Mouse (Mus musculus): Measurements from ENCODE around the gene Dhodh. TPM values are rescaled to one million over a fixed set of nuclear protein-coding genes. Genes with fewer than 3 reads are reported as not detected.

The Dhodh gene
- polyA plus RNA-seq, 1 experiment from 2014 or later: 56.7 TPM

- no peak for DNase-seq (ENCODE audit: low spot score)
- no peaks in the 10 kb centered on the region for H3K9me3 ChIP-seq
- H3K4me3 ChIP-seq: peak within 1 kb of the TSS; percentile 11; the same call in 1 of the 2 replicates
- H3K27me3 ChIP-seq (replicated peaks; ENCODE audit: low read depth, poor library complexity, severe bottlenecking): no peaks in the 10 kb centered on the region
- no peaks in the 10 kb centered on the region for H3K36me3 ChIP-seq (replicated peaks)
- H3K27ac ChIP-seq (replicated peaks): no peak within 1 kb of the TSS
- H3K4me1 ChIP-seq: peaks cover under 1% of the 10 kb centered on the region; the same call in 1 of the 2 replicates
- 65% methylated on average over 27 of the region's 27 CpGs for WGBS
These were observed 6.1 kb upstream of the Dhodh start, which contains the start of gene Pkd1l3 for GRCm38 (mm10) chr8:109614243-109615210. Gene Pkd1l3 (plus strand): TSS chr8:109614517.

GRCm38 (mm10) chr8:109609153-109609502 lies 655 bp upstream of the Dhodh start:
- 21% methylated on average over 5 of the region's 5 CpGs for WGBS
- Histone ChIP-seq H3K36me3 (replicated peaks) (peaks cover 18% of the 10 kb centered on the region), H3K4me3 (peak overlapping the region; percentile 75), H3K9me3 (no peaks in the 10 kb centered on the region), H3K27ac (replicated peaks) (peak overlapping the region; percentile 92), H3K4me1 (peaks cover 19% of the 10 kb centered on the region), H3K27me3 (replicated peaks; ENCODE audit: low read depth, poor library complexity, severe bottlenecking) (no peaks in the 10 kb centered on the region)
- DNase-seq (ENCODE audit: low spot score): no peak

- H3K27ac ChIP-seq (replicated peaks): peak overlapping the region; percentile 92
These were observed 823 bp downstream of the Dhodh start for GRCm38 (mm10) chr8:109607650-109608049.

GRCm38 (mm10) chr8:109606725-109607124 lies 1.7 kb downstream of the Dhodh start:
- Histone ChIP-seq H3K4me1 (peaks cover 19% of the 10 kb centered on the region), H3K36me3 (replicated peaks) (peaks cover 41% of the 10 kb centered on the region), H3K27ac (replicated peaks) (no peak overlapping the region), H3K9me3 (no peaks in the 10 kb centered on the region), H3K4me3 (no peak overlapping the region), H3K27me3 (replicated peaks; ENCODE audit: low read depth, poor library complexity, severe bottlenecking) (no peaks in the 10 kb centered on the region)
- 83% methylated on average over 2 of the region's 2 CpGs for WGBS
- no peak for DNase-seq (ENCODE audit: low spot score)

More at GRCm38 (mm10) chr8:109607650-109608049, 823 bp downstream of the Dhodh start:
- DNase-seq (ENCODE audit: low spot score): peak; percentile 47
- peak overlapping the region; percentile 75 for H3K4me3 ChIP-seq
- 11% methylated on average over 12 of the region's 12 CpGs for WGBS
- H3K9me3 ChIP-seq: no peaks in the 10 kb centered on the region
- H3K36me3 ChIP-seq (replicated peaks): peaks cover 33% of the 10 kb centered on the region
- no peaks in the 10 kb centered on the region for H3K27me3 ChIP-seq (replicated peaks; ENCODE audit: low read depth, poor library complexity, severe bottlenecking)
- H3K4me1 ChIP-seq: peaks cover 19% of the 10 kb centered on the region

- WGBS: 50% methylated on average over 8 of the region's 8 CpGs
- H3K4me3 ChIP-seq: no peak overlapping the region
These were observed 12.6 kb downstream of the Dhodh start for GRCm38 (mm10) chr8:109595854-109596253.

GRCm38 (mm10) chr8:109593117-109593788 lies 15.2 kb downstream of the Dhodh start:
- no peaks in the 10 kb centered on the region for H3K4me1 ChIP-seq
- H3K27me3 ChIP-seq (replicated peaks; ENCODE audit: low read depth, poor library complexity, severe bottlenecking): no peaks in the 10 kb centered on the region
- no peak for DNase-seq (ENCODE audit: low spot score)
- no peaks in the 10 kb centered on the region for H3K9me3 ChIP-seq
- H3K36me3 ChIP-seq (replicated peaks): peaks cover 59% of the 10 kb centered on the region
- H3K27ac ChIP-seq (replicated peaks): no peak overlapping the region
- no peak overlapping the region for H3K4me3 ChIP-seq
- WGBS: 88% methylated on average over 6 of the region's 6 CpGs

More at GRCm38 (mm10) chr8:109595854-109596253, 12.6 kb downstream of the Dhodh start:
- Histone ChIP-seq H3K27ac (replicated peaks) (no peak overlapping the region), H3K4me1 (no peaks in the 10 kb centered on the region), H3K27me3 (replicated peaks; ENCODE audit: low read depth, poor library complexity, severe bottlenecking) (no peaks in the 10 kb centered on the region), H3K9me3 (no peaks in the 10 kb centered on the region), H3K36me3 (replicated peaks) (peaks cover 81% of the 10 kb centered on the region)
- DNase-seq (ENCODE audit: low spot score): peak; percentile 75

GRCm38 (mm10) chr8:109592164-109592563 lies 16.3 kb downstream of the Dhodh start:
- Histone ChIP-seq H3K4me3 (no peak overlapping the region), H3K4me1 (no peaks in the 10 kb centered on the region), H3K27ac (replicated peaks) (no peak overlapping the region), H3K27me3 (replicated peaks; ENCODE audit: low read depth, poor library complexity, severe bottlenecking) (no peaks in the 10 kb centered on the region), H3K36me3 (replicated peaks) (peaks cover 53% of the 10 kb centered on the region), H3K9me3 (no peaks in the 10 kb centered on the region)
- WGBS: 97% methylated on average over 5 of the region's 5 CpGs
- no peak for DNase-seq (ENCODE audit: low spot score)

GRCm38 (mm10) chr8:109591367-109591766 lies 17.1 kb downstream of the Dhodh start:
- no peak overlapping the region for H3K4me3 ChIP-seq
- no peaks in the 10 kb centered on the region for H3K4me1 ChIP-seq
- no peak for DNase-seq (ENCODE audit: low spot score)
- H3K36me3 ChIP-seq (replicated peaks): peaks cover 46% of the 10 kb centered on the region
- H3K27me3 ChIP-seq (replicated peaks; ENCODE audit: low read depth, poor library complexity, severe bottlenecking): no peaks in the 10 kb centered on the region
- WGBS: 88% methylated on average over 3 of the region's 3 CpGs
- no peak overlapping the region for H3K27ac ChIP-seq (replicated peaks)
- H3K9me3 ChIP-seq: no peaks in the 10 kb centered on the region

- H3K27me3 ChIP-seq (replicated peaks; ENCODE audit: low read depth, poor library complexity, severe bottlenecking): no peaks in the 10 kb centered on the region
- no peak overlapping the region for H3K27ac ChIP-seq (replicated peaks)
- no peaks in the 10 kb centered on the region for H3K4me1 ChIP-seq
- WGBS: 89% methylated on average over 9 of the region's 9 CpGs
- H3K4me3 ChIP-seq: no peak overlapping the region
- no peak for DNase-seq (ENCODE audit: low spot score)
- H3K9me3 ChIP-seq: no peaks in the 10 kb centered on the region
- H3K36me3 ChIP-seq (replicated peaks): peaks cover 45% of the 10 kb centered on the region
These were observed 17.6 kb downstream of the Dhodh start for GRCm38 (mm10) chr8:109590901-109591300.

GRCm38 (mm10) chr8:109586972-109587504 lies 21.4 kb downstream of the Dhodh start:
- 70% methylated on average over 7 of the region's 7 CpGs for WGBS
- H3K27ac ChIP-seq (replicated peaks): no peak overlapping the region
- H3K36me3 ChIP-seq (replicated peaks): peaks cover 7% of the 10 kb centered on the region
- H3K27me3 ChIP-seq (replicated peaks; ENCODE audit: low read depth, poor library complexity, severe bottlenecking): no peaks in the 10 kb centered on the region
- no peaks in the 10 kb centered on the region for H3K9me3 ChIP-seq
- H3K4me3 ChIP-seq: no peak overlapping the region
- H3K4me1 ChIP-seq: no peaks in the 10 kb centered on the region
- no peak for DNase-seq (ENCODE audit: low spot score)

GRCm38 (mm10) chr8:109585652-109586051 lies 22.8 kb downstream of the Dhodh start:
- no peak for DNase-seq (ENCODE audit: low spot score)
- Histone ChIP-seq H3K9me3 (no peaks in the 10 kb centered on the region), H3K4me1 (no peaks in the 10 kb centered on the region), H3K36me3 (replicated peaks) (no peaks in the 10 kb centered on the region), H3K4me3 (no peak overlapping the region), H3K27me3 (replicated peaks; ENCODE audit: low read depth, poor library complexity, severe bottlenecking) (no peaks in the 10 kb centered on the region), H3K27ac (replicated peaks) (no peak overlapping the region)

GRCm38 (mm10) chr8:109584830-109585229 lies 23.6 kb downstream of the Dhodh start:
- no peaks in the 10 kb centered on the region for H3K27me3 ChIP-seq (replicated peaks; ENCODE audit: low read depth, poor library complexity, severe bottlenecking)
- no peak for DNase-seq (ENCODE audit: low spot score)
- WGBS: 87% methylated on average over 3 of the region's 3 CpGs

More at GRCm38 (mm10) chr8:109584830-109585229, 23.6 kb downstream of the Dhodh start:
- Histone ChIP-seq H3K9me3 (no peaks in the 10 kb centered on the region), H3K36me3 (replicated peaks) (no peaks in the 10 kb centered on the region), H3K27ac (replicated peaks) (no peak overlapping the region), H3K4me3 (no peak overlapping the region), H3K4me1 (no peaks in the 10 kb centered on the region)

All from embryonic facial prominence, embryonic 10.5 days (tissue).